Mouse (Mus musculus) heart, postnatal 0 days (tissue): Measurements from ENCODE around the gene Rcn1. TPM values are rescaled to one million over a fixed set of nuclear protein-coding genes. Genes with fewer than 3 reads are reported as not detected.

ENCODE experiments used
- ATAC-seq: fragments of 200-750 bp; cut with Nextera tagmentation; 2 replicates; pipeline ENCODE4 v1.8.0; 2017; ENCODE audit warnings: low read depth, moderate number of reproducible peaks, moderate library complexity; ENCODE audit not compliant: insufficient read depth
- DNase-seq: peaks from one replicate; pipeline ENCODE4 v3.0.0-alpha.2; 2016; ENCODE audit warnings: low spot score
- H3K27ac ChIP-seq: fragments of 300-500 bp; sonication (generic); 2 replicates; pipeline ENCODE4 v1.5.1; 2014; ENCODE audit warnings: low read depth, mild to moderate bottlenecking
- H3K27me3 ChIP-seq: fragments of 300-500 bp; sonication (generic); 2 replicates; pipeline ENCODE4 v1.6.1; 2014; ENCODE audit warnings: low read length, mixed read lengths; ENCODE audit not compliant: control insufficient read depth, insufficient read depth
- H3K36me3 ChIP-seq: fragments of 300-500 bp; sonication (generic); replicated peaks from 2 replicates; pipeline ENCODE4 v1.6.1; 2014; ENCODE audit warnings: low read length, mixed read lengths; ENCODE audit not compliant: control insufficient read depth, insufficient read depth
- H3K4me1 ChIP-seq: fragments of 300-500 bp; sonication (generic); 2 replicates; pipeline ENCODE4 v1.6.1; 2014; ENCODE audit warnings: antibody characterized with exemption; ENCODE audit not compliant: control insufficient read depth, insufficient read depth
- H3K4me2 ChIP-seq: fragments of 300-500 bp; sonication (generic); 2 replicates; pipeline ENCODE4 v1.6.1; 2014; ENCODE audit warnings: low read depth, mild to moderate bottlenecking, low read length, moderate library complexity
- H3K4me3 ChIP-seq: fragments of 300-500 bp; sonication (generic); 2 replicates; pipeline ENCODE4 v1.5.1; 2014; ENCODE audit warnings: low read depth, low read length
- H3K9ac ChIP-seq: fragments of 300-500 bp; sonication (generic); replicated peaks from 2 replicates; pipeline ENCODE4 v1.6.1; 2014; ENCODE audit warnings: low read depth, low read length, mixed read lengths
- H3K9me3 ChIP-seq: fragments of 300-500 bp; sonication (generic); replicated peaks from 2 replicates; pipeline ENCODE4 v1.6.1; 2016; ENCODE audit warnings: low read length; ENCODE audit not compliant: control insufficient read depth
- CTCF ChIP-seq: IDR thresholded peaks from 2 replicates; pipeline ENCODE4 v1.5.1; 2016; ENCODE audit warnings: antibody characterized with exemption, control low read depth, low read depth
- EP300 ChIP-seq: IDR thresholded peaks from 2 replicates; pipeline ENCODE4 v1.6.1; 2016; ENCODE audit warnings: antibody characterized with exemption, low read depth
- WGBS: fragments of 180-500 bp; shearing (Covaris S2); extraction: QIAGEN DNeasy Blood & Tissue Kit; methylation state at CpG from one replicate; pipeline ENCODE4 v1.1.7; 2014; 5-methylcytosine and 5-hydroxymethylcytosine counted together
- polyA plus RNA-seq: library from polyadenylated mRNA; unstranded; fragments of >200 nt; fragmentation: Nextera tagmentation; extraction: Ambion mirVana; gene quantifications from 2 replicates; pipeline ENCODE4 v1.2.1, GENCODE M21; 2015
- total RNA-seq: library from RNA; depleted of rRNA; stranded (reverse); fragments of >200 nt; gene quantifications from 2 replicates; pipeline ENCODE4 v1.2.3, GENCODE M21; 2014; ENCODE audit warnings: low replicate concordance

Gene Rcn1
- total and polyA plus RNA-seq, 2 experiments from 2014 or later: 34.5 to 54.0 TPM

GRCm38 (mm10) chr2:105394375-105394774 lies 4.7 kb downstream of the Rcn1 start:
- Histone ChIP-seq H3K4me2 (no peak overlapping the region), H3K4me1 (peaks cover 20% of the 10 kb centered on the region; the same call in 1 of the 2 replicates), H3K9me3 (no peaks in the 10 kb centered on the region), H3K27ac (no peak overlapping the region), H3K36me3 (peaks cover 37% of the 10 kb centered on the region), H3K9ac (no peak overlapping the region), H3K4me3 (no peak overlapping the region), H3K27me3 (no peaks in the 10 kb centered on the region)
- no peak for ATAC-seq
- WGBS: 80% methylated on average over 4 of the region's 4 CpGs
- TF ChIP-seq CTCF: no peak
- TF ChIP-seq EP300: no peak
- no peak for DNase-seq

GRCm38 (mm10) chr2:105392514-105392913 lies 6.6 kb downstream of the Rcn1 start:
- H3K9me3 ChIP-seq: no peaks in the 10 kb centered on the region
- TF ChIP-seq EP300 (no peak), CTCF (no peak)
- peaks cover 54% of the 10 kb centered on the region for H3K36me3 ChIP-seq
- ATAC-seq (no peak), DNase-seq (no peak)
- H3K27me3 ChIP-seq: no peaks in the 10 kb centered on the region
- no peak overlapping the region for H3K4me3 ChIP-seq
- no peak overlapping the region for H3K27ac ChIP-seq
- H3K4me2 ChIP-seq: no peak overlapping the region
- peaks cover 13% of the 10 kb centered on the region; the same call in 1 of the 2 replicates for H3K4me1 ChIP-seq
- no peak overlapping the region for H3K9ac ChIP-seq
- 41% methylated on average over 2 of the region's 2 CpGs for WGBS

GRCm38 (mm10) chr2:105391414-105391784 lies 7.7 kb downstream of the Rcn1 start:
- Histone ChIP-seq H3K9ac (no peak overlapping the region), H3K4me1 (0 out of 2 replicates have a peak, but pooled peaks cover 4% of the 10 kb centered on the region), H3K27ac (no peak overlapping the region), H3K27me3 (no peaks in the 10 kb centered on the region), H3K4me2 (no peak overlapping the region), H3K9me3 (no peaks in the 10 kb centered on the region), H3K36me3 (peaks cover 64% of the 10 kb centered on the region), H3K4me3 (no peak overlapping the region)
- no peak for ATAC-seq
- DNase-seq: no peak
- no peak for TF ChIP-seq CTCF
- no peak for TF ChIP-seq EP300
- WGBS: 95% methylated on average over 4 of the region's 4 CpGs

- ATAC-seq (no peak), DNase-seq (no peak)
- 62% methylated on average over 6 of the region's 6 CpGs for WGBS
- H3K4me2 ChIP-seq: no peak overlapping the region
- no peaks in the 10 kb centered on the region for H3K9me3 ChIP-seq
- TF ChIP-seq CTCF (no peak), EP300 (no peak)
- no peak overlapping the region for H3K4me3 ChIP-seq
- peaks cover 70% of the 10 kb centered on the region for H3K36me3 ChIP-seq
- H3K27ac ChIP-seq: no peak overlapping the region
- no peak overlapping the region for H3K9ac ChIP-seq
- no peaks in the 10 kb centered on the region for H3K4me1 ChIP-seq
- no peaks in the 10 kb centered on the region for H3K27me3 ChIP-seq
Measured at GRCm38 (mm10) chr2:105390653-105391413, 8.3 kb downstream of the Rcn1 start.

GRCm38 (mm10) chr2:105389007-105389890 lies 9.9 kb downstream of the Rcn1 start:
- ATAC-seq (no peak), DNase-seq (no peak)
- Histone ChIP-seq H3K27me3 (no peaks in the 10 kb centered on the region), H3K36me3 (peaks cover 80% of the 10 kb centered on the region), H3K4me2 (no peak overlapping the region), H3K4me3 (no peak overlapping the region), H3K9ac (no peak overlapping the region), H3K27ac (no peak overlapping the region), H3K4me1 (no peaks in the 10 kb centered on the region), H3K9me3 (no peaks in the 10 kb centered on the region)
- TF ChIP-seq CTCF: no peak
- no peak for TF ChIP-seq EP300
- WGBS: 75% methylated on average over 17 of the region's 17 CpGs
